31 mouse cellular contexts compared by ENCODE assay signal in genomic region chr1:57472235-57472634, GRCm38 (mm10).
DNase-seq lines count a peak whose midpoint lies in the region; ATAC-seq and TF ChIP-seq lines count a peak whose summit lies in the region.
"Had no signal": no experiment of that assay in that cellular context is flagged by ENCODE, and none has a peak within 500 bp of the region (broad histone marks: within the 10 kb centered on the region; RNA-seq: fewer than 3 reads in every experiment).

No protein-coding gene starts in this region.

- peak; percentile 95 for ATAC-seq in megakaryocyte, adult 5-6 weeks (ENCODE audit: poor library complexity, severe bottlenecking)
- ATAC-seq in kidney, embryonic 14.5 days (ENCODE audit: low FRiP score, low TSS enrichment), result no peak
- ATAC-seq: activated CD4-positive, CD25-positive, alpha-beta regulatory T cell, adult 4 months; forebrain, embryonic 16.5 days; inflammation-experienced regulatory T-cells, adult 6 months; midbrain, embryonic 13.5 days had no signal

- TF ChIP-seq POLR2A in kidney, adult 2 months (IDR thresholded peaks at IDR 0.05; ENCODE audit: low read depth, low read length), result no peak

- 47% methylated on average over 1 of the region's 1 CpGs for WGBS in kidney, embryonic 14.5 days
- 51% methylated on average over 1 of the region's 1 CpGs for WGBS in kidney, adult 2 months

- TF ChIP-seq CTCF in kidney, adult 2 months (conservative IDR thresholded peaks at IDR 0.05; ENCODE audit: insufficient read depth, insufficient read length, low read depth, low read length), result no peak

- no peak overlapping the region for H3K4me2 ChIP-seq in kidney, embryonic 14.5 days (replicated peaks; ENCODE audit: low read depth, low read length)
- H3K4me2 ChIP-seq: embryonic facial prominence, embryonic 13.5 days; heart, embryonic 13.5 days; hindbrain, embryonic 15.5 days; limb, embryonic 12.5 days; liver, embryonic 15.5 days; midbrain, embryonic 13.5 days had no signal

- peak; percentile 33 for DNase-seq in 416B (ENCODE audit: low read depth)
- peak; percentile 11 to 36 for DNase-seq in B cell, adult 2 months
- peak; percentile 6 for DNase-seq in c-Kit-positive CD71-negative TER-119-negative erythroid progenitor cells, embryonic 14.5 days (ENCODE audit: low read depth)
- no peak for DNase-seq in kidney, adult 2 months
- no peak for DNase-seq in neural tube, embryonic 10.5 days (ENCODE audit: extremely low spot score, low spot score)
- DNase-seq: adrenal gland, postnatal 10 days; cerebellum, adult 11-12 months; cerebellum, adult 9-11 months; gastrocnemius, adult 2 months; heart, postnatal 10 days; kidney, adult 11 months; kidney, postnatal 36 days; retina, postnatal 1 day; right cerebral cortex, postnatal 14 days; spleen, adult 18-20 months had no signal

- H3K4me3 ChIP-seq in kidney, embryonic 14.5 days (ENCODE audit: low read length), result no peak overlapping the region
- H3K4me3 ChIP-seq in kidney, adult 2 months (ENCODE audit: insufficient read depth, low read depth, low read length), result no peak overlapping the region
- H3K4me3 ChIP-seq: embryonic facial prominence, embryonic 13.5 days; erythroblast, embryonic 14.5 days; gastrocnemius, adult 2 months; heart, embryonic 13.5 days; hindbrain, embryonic 10.5 days; hindbrain, embryonic 15.5 days; layer of hippocampus, adult 2 months; left cerebral cortex, adult 2 months; limb, embryonic 12.5 days; liver, embryonic 15.5 days; megakaryocyte, embryonic 14.5 days; midbrain, embryonic 13.5 days had no signal

- H3K4me1 ChIP-seq in kidney, embryonic 14.5 days (ENCODE audit: control insufficient read depth, insufficient read depth, low read length), result no peaks in the 10 kb centered on the region
- no peaks in the 10 kb centered on the region for H3K4me1 ChIP-seq in kidney, adult 2 months (ENCODE audit: control insufficient read depth, insufficient read depth, low read length)
- H3K4me1 ChIP-seq: hindbrain, embryonic 15.5 days; liver, embryonic 15.5 days; megakaryocyte, embryonic 14.5 days; midbrain, embryonic 13.5 days had no signal

- H3K9ac ChIP-seq in kidney, embryonic 14.5 days (ENCODE audit: low read depth, low read length), result no peak overlapping the region
- H3K9ac ChIP-seq: embryonic facial prominence, embryonic 13.5 days; heart, embryonic 13.5 days; hindbrain, embryonic 15.5 days; limb, embryonic 12.5 days; liver, embryonic 15.5 days; midbrain, embryonic 13.5 days had no signal

- no peaks in the 10 kb centered on the region for H3K36me3 ChIP-seq in kidney, embryonic 14.5 days (ENCODE audit: control insufficient read depth, insufficient read depth, low read length)
- no peaks in the 10 kb centered on the region for H3K36me3 ChIP-seq in kidney, adult 2 months (ENCODE audit: control insufficient read depth, insufficient read depth, low read length)
- H3K36me3 ChIP-seq: embryonic facial prominence, embryonic 13.5 days; heart, embryonic 13.5 days; hindbrain, embryonic 10.5 days; hindbrain, embryonic 15.5 days; limb, embryonic 12.5 days; liver, embryonic 15.5 days; midbrain, embryonic 13.5 days had no signal

- H3K27me3 ChIP-seq in kidney, embryonic 14.5 days (ENCODE audit: control insufficient read depth, insufficient read depth, low read length), result no peaks in the 10 kb centered on the region
- H3K27me3 ChIP-seq in kidney, adult 2 months (replicated peaks; ENCODE audit: control insufficient read depth, insufficient read depth, low read length), result no peaks in the 10 kb centered on the region
- H3K27me3 ChIP-seq: embryonic facial prominence, embryonic 13.5 days; heart, embryonic 13.5 days; hindbrain, embryonic 15.5 days; limb, embryonic 12.5 days; liver, embryonic 15.5 days; megakaryocyte, embryonic 14.5 days; midbrain, embryonic 13.5 days had no signal

- H3K27ac ChIP-seq in kidney, embryonic 14.5 days (ENCODE audit: low read depth, low read length), result no peak overlapping the region
- no peak overlapping the region for H3K27ac ChIP-seq in kidney, adult 2 months (ENCODE audit: insufficient read depth, low read depth, low read length)
- H3K27ac ChIP-seq: embryonic facial prominence, embryonic 13.5 days; gastrocnemius, adult 2 months; heart, embryonic 13.5 days; hindbrain, embryonic 10.5 days; hindbrain, embryonic 15.5 days; layer of hippocampus, adult 2 months; left cerebral cortex, adult 2 months; limb, embryonic 12.5 days; liver, embryonic 15.5 days; midbrain, embryonic 13.5 days had no signal

- no peaks in the 10 kb centered on the region for H3K9me3 ChIP-seq in kidney, embryonic 14.5 days (ENCODE audit: control insufficient read depth, low read length)
- H3K9me3 ChIP-seq: embryonic facial prominence, embryonic 13.5 days; heart, embryonic 13.5 days; hindbrain, embryonic 10.5 days; hindbrain, embryonic 15.5 days; limb, embryonic 12.5 days; liver, embryonic 15.5 days; megakaryocyte, embryonic 14.5 days; midbrain, embryonic 13.5 days had no signal

Comparison
In these comparisons a context has a peak if more than half of its experiments do, and no peak if none do; other contexts are left out.
1. DNase-seq: peak in 416B (single experiment), B cell, adult 2 months (2 of 2) and c-Kit-positive CD71-negative TER-119-negative erythroid progenitor cells, embryonic 14.5 days (single experiment); none in kidney, adult 2 months (single experiment) and neural tube, embryonic 10.5 days (single experiment).